Mouse (Mus musculus) lung, adult 18-20 months (tissue): ENCODE data around the gene Fam90a1b.
A peak's percentile ranks its signal among the peaks of the same experiment; 100 is the strongest.
"Not testable (repeated sequence)": the region's sequence is repeated elsewhere in the genome, so short reads cannot be mapped to it uniquely, and the experiment has no call there.

ENCODE experiments used
- DNase-seq, 2 experiments: peaks; one replicate each; pipeline ENCODE4 v3.0.0; 2022; ENCODE audit warnings: mixed read lengths in 2 of 2

Fam90a1b gene

DNA sequence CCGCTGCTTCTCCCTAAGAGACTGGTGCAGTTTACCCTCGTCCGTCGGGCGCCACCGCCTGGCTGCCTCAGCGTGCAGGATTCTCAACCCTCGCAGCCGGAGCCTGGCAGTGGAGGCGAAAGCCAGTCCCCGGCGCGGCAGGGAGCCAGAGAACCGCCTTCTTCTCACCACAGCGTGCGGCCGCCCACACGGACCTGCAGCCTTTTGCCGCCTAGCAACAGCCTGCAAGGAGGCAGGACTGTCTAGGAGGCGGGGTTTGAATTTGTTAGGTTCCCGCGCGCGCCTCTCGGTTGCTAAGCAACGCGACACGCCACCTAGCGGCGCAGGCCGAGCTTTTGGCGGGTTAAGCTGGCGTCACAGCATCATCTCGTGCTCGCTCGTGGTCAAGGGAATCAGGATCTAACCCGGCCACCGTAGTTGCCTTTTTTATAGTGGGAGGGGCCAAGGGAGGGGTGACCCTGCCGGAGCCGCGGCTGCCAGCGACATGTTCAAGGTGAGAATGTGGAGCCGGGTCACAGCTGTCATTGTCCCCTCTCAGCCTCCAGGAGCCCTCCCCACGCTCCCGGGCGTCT is at the start of gene Fam90a1b, which contains the start of gene Apoo:
Fam90a1b (minus strand) TSS at position 108 of the 572 bp plus-strand sequence.
Apoo (plus strand) TSS at position 448 of the 572 bp plus-strand sequence.
- DNase-seq, result peak; percentile 97 to 98

DNA sequence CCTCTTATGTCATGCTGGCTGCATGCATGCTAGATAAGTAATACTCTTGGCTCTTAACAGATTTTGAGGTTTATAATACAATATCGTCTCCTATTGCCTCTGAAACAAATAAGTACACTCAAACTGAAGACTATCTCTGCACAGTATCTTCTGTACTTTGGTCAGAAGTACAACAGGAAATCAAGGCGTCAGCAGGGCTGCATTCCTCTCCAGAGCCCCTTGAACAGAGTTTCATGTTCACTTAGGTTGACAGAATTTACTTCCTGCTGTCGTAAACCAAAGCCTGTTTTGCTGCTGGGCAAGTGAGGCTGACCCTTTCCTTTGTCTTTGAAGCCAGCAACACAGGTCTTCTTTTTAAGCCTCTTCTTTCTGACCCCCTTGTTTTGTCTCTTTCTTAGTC is 42.4 kb upstream of the Fam90a1b start:
- peak in 1 of 2 experiments; percentile 4 for DNase-seq

DNA sequence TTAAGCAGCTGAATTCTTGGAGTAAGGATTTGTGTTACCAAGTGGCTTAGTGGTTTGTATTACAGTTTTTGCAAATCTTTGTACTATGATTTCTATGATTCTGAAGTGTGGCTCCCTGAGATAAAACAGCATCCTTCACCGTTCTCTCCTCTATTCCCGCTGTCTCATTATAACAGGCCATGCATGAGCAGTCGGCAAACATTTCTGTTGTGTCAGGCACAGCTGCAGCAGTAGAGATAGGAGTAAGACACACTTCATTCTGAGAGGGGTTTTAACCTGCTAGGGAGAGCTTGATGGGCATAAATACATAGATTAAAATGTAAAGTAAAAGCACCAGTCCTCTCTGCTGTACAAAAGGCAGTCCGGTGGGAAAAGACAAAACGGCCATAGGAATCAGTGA is 12.2 kb upstream of the Fam90a1b start:
- no peak for DNase-seq

DNA sequence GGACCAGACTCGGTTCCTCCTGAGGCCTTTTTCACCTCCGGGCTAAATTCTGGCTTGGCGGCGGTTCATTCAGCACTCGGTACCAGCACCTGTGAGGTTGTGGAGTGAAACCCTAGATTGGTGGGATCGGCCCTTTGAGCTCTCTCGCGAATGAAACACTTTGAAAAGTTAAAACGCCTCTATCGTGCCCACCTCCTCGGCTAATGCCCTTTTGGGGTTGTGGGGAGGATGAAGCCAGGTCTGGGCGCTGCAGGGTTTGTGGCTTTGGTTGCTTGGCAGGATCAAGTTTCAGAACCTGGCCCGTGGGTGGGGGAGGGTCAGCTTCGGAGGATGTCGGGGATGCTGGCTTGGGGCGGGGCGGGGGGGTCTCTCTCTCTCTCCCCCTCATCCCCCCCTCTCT is 671 bp upstream of the Fam90a1b start:
- peak in 1 of 2 experiments; percentile 3 for DNase-seq

DNA sequence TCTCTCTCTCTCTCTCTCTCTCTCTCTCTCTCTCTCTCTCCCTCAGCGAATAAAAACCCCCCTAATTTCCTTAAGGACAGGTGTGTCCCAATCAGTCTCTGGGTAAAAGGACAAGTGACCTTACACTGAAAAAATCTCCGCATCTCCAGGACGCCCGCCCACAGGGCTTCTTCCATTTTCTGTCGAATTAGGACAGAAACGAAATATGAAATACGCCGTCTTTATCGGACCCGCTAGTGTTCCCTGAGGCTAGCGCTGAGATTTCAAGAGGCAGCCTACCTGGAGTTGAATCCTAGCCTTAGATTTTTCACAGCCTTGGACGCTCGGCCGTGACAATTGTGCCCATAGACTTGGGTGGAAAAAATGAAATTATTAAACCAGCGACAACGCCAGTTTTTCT is 548 bp downstream of the Fam90a1b start:
- peak; percentile 1 to 6 for DNase-seq

DNA sequence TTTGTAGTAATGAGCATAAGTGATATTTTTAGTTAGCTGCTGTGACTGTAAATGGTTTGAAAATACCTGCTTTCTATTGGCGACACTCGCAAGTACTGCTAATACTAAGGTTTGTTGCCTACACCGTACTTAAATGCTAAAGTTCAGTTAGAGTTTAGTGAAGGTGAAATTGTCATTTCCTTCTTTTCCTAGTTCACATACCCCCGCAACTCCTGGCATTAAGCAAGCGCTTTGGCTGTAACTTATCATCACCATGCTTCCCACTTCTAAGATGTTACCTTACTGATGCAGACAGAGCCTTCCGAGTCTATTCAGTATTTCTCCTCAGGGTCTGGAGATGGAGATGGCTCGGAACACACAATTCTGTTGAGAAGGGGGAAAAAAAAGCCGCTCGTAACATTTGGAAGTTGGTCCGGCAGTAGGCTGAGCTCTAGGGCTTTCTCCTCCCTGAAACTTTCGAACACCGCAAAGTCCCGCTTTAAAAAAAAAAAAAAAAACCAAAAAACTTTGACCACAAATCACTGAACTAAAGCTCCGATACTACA is 1.1 kb downstream of the Fam90a1b start:
- no peak for DNase-seq

DNA sequence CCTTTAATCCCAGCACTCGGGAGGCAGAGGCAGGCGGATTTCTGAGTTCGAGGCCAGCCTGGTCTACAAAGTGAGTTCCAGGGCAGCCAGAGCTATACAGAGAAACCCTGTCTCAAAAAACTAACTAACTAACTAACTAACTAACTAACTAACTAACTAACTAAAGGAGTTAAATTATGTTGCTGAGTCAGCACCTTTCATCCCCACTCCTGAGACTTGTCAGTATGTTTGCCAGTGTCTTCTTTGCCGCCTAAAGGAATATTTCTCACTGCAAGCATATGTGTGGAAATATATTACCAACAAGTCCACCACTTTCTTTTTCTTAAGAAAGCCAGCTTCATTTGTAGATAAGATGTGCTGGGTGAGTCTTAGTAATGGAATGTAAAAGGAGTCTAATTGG is 22.9 kb downstream of the Fam90a1b start:
- not testable (repeated sequence) for DNase-seq

DNA sequence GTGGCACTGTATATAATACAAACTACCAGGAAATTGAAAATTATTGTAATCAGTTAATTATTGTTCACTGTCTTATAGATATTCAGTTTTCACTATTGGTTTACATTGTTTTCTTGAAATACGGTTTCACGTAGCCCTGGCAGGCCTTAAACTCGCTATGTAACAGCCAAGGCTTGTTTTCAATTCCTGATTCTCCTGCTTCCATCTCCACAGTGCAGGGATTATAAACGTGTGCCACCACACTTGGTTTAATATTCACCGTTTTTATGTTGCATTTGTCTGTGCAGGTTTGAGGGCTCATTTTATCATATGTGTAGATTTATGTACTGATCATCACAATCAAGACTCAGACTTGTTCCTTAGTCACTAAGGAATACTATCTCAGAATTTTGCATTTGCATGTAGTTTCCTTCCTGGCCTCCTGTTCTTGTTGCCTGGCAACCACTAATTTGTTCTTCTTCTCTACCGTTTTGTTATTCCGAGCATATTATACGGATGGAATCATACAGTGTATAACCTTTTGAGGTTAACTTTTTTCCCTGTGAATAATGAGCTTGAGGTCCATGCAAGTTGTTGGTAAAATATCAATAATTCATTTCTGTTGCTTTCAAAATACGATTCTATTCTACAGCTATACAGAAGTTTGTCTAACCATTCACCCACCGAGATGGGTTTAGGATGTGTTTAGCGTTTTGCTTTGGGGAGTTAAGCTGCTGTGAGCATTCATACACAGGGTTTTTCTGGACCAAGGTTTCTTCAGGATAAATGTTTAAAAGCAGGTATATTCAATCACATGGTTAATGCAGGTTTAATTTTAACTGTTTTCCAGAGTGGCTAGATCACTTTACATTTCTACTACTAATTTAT is 45.3 kb downstream of the Fam90a1b start:
- no peak for DNase-seq
